Mouse (Mus musculus) heart, adult 9 months (tissue): ENCODE results near the gene Mmp28.

Source experiments
- DNase-seq, 2 experiments: peaks; one replicate each; pipeline ENCODE4 v3.0.0; 2022; ENCODE audit warnings: low spot score in 2 of 2

Mmp28 gene

DNA sequence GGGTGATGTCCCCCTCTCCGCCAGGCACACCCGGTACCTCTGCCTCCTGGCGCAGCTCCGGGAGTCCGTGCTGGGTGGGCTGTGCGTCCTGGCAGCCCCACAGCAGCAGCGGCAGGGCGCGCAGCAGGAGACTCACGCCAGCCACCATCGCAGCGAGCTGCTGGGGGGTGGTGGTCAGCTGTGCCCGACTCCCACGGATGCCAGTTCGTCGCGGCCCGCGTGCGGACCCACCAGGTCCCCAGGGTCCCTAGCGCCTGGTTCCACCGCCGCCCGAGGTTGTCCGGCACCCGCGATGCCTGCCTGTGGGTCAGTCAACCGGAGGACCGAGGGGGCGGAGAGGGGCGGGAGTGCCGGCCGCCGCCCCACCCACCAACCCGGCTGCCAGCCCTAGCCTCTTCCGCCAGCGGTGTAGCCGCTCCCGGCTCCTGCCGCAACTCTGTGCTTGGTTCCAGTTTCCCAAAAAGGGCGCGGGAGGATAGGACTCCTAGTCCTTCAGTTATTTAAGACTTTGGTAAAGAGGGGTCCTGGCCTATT is at the start of gene Mmp28:
TSS of gene Mmp28 (minus strand) at position 361 of the 534 bp plus-strand sequence.
- DNase-seq = peak; percentile 66 to 68

DNA sequence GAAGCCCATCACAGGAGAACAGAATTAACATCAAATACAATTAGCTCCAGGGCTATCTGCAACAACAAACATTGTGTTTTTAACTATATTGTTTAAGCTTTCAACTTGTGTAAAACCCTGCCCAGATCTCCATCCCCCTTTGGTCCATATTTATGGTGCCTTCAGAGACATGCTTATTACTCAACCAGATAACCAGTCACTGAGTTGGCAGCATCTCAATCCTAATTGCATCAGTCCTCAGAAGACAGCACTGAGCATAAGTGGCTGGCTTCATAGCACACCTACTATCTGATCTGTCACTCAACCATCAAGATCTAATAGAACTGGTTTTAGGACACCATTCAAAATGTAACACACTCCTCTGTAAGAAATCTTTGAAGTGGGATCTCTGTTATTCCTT is 46.6 kb upstream of the Mmp28 start:
- no peak for DNase-seq

DNA sequence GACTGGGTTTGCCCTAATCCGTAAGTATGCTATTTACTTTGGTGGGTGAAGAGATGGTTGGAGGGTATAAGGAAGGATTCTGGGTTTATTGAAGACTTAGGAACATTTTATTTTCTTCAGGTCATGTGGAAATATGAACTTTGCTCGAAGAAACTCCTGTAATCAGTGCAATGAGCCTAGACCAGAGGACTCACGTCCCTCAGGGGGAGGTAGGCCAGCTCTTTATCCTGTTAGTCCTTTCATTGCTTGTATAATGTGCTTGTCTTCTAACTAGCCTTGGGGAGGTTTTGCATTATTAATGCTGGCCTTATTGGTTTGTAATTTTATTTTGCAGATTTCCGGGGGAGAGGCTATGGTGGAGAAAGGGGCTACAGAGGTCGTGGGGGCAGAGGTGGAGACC is 41.4 kb upstream of the Mmp28 start:
- DNase-seq = no peak

DNA sequence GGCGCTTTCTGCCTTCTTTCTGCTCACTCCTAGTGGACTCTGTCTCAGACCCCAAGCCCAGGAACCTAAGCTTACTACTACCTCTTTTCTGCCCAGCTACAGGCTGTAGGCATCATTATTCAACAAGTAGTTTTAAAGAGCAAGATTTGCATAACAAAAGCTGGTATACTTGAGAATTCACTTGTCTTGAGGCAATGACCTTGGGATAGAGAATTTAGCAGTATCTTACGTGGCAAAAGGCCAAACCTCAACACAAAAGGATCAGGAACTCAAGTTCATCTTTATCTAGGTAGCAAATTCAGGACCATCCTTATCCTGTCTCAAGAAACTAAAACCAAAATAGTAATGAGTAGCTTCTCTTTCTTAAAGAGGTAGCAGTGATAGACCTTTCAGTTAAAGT is 32.7 kb upstream of the Mmp28 start:
- DNase-seq = no peak

DNA sequence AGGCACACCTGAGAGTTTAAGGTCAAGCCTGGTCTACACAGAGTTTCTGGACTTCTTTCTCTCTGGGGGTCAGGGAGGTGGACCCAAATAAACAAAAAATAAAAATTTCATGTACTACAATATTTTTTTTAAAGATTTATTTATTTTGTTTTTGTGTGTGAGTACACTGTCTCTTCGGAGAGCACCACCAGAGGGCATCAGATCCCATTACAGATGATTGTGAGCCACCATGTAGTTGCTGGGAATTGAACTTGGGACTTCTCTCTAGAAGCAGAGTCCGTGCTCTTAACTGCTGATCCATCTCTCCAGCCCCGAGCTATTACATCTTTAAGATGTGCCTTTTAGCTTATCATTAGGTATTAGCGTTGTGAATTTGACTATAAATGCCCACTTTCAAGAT is 28.6 kb upstream of the Mmp28 start:
- DNase-seq = no peak

DNA sequence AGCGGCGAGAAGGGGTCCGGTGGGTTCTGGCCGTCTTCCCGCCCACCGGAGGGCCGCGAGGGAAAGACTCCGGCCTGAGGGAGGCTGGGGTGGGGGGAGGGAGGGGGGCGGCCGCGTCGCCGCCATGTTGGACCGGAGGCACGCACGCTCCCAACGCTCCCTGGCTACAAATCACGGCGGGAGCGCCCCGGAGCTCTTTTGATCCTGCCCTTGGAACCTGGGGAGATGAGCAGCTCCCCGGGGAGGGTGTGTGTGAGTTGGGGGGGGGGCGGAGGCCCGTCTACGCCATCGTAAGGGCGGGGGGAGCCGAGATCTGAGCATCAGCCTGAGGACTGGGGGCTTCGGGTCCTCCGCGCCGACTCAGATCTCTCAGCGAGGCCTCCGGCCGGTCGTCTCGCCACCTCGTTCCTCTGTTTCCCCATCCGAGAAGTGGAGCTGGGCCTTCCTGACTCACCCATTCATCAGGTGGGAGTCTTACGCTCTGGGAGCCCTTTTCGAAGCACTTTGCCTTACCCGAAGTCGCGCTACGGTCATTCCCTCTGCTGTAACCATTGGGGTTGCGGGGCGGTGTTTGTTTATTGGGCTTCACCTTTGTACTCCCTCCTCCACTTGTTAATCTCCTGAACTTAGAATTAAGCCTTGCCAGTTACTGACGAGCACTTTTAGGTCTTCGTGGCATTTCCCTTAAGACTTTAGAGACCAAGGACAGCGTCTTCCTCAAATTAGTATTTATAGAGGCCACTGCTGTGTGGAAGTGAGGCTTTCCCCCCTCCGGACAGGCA is 10.6 kb upstream of the Mmp28 start:
- no peak for DNase-seq

DNA sequence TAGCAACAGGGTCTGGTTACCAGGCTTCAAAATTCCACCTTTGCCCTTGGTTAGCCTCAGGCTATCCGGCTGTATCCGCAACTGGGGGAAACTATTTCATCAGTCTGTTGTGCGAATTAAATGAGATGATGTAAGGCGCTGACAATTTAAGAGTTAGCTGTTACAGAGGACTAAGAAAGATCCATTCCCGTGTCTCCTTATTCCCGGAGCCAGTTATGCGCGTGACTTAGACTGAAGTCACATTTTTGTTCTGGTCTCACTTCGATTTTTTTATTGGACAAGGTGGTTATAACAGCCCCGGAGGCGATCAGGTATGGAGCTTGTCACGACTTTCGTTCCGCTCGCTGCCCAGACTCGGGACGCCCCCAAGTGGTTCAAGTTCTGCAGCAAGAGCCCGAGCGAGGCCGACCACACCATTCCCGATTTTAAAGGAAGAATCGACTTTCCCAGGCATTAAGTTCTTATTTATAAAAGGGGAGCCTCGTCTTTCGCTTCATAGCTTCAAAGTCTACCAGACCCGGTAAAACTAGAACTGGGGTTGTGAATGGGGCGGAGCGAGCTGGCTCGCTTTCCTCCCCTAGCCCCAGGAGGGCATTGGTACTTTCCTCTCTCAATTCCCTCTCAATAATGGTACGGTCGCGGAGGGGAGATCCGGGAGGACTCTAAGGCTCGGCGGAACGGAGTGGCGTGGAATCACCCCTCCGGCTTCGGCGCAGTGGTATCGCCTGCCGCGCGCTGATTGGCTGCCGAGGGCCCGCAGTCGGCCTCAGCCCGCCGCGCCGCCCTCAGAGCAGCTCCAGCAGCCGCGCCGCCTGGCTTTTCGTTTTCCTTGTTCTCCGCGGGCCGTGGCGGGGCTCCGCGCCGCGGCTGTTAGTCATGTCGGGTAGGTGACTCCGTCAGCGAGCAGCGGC is 9.7 kb upstream of the Mmp28 start, which contains the start of gene Taf15:
TSS of gene Taf15 (plus strand) at position 763 of the 911 bp plus-strand sequence.
- DNase-seq = peak; percentile 98 to 99

DNA sequence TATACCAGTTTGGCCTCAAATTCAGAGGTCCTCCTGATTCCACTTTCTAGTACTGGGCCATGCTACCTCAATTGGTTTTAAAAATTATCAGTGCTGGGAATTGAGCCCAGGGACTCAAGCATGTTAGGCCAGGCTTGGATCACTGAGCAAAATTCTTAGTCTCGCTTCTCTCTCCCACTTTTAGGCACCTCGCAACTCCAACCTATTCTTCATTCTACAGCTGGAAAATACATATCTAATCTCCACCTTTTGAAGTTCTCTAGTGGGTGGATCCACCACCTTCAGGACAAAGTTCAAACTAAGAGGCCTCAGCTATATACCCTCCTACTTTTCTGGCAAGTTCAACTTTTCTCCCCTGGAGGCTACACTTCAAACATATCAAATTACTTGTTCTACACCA is 8.9 kb upstream of the Mmp28 start:
- no peak for DNase-seq

DNA sequence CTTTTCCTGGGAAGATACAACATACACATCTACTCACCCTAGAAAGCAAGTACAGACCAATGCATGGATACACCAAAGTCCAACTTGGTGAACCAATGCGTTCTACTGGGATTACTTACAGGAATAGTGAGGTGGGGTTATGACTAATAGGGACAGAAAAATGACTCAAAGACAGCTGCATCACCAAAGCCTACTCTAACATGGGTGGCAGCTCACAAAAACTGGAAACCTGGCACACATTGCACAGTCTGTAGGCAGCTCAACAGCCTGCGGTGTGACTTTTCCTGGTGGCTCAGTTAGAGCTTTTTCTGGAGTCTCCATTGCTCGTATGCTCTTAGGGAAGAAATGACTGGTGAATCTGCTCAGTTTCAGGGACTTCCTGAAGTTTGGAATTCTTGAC is 5.9 kb upstream of the Mmp28 start:
- no peak for DNase-seq

DNA sequence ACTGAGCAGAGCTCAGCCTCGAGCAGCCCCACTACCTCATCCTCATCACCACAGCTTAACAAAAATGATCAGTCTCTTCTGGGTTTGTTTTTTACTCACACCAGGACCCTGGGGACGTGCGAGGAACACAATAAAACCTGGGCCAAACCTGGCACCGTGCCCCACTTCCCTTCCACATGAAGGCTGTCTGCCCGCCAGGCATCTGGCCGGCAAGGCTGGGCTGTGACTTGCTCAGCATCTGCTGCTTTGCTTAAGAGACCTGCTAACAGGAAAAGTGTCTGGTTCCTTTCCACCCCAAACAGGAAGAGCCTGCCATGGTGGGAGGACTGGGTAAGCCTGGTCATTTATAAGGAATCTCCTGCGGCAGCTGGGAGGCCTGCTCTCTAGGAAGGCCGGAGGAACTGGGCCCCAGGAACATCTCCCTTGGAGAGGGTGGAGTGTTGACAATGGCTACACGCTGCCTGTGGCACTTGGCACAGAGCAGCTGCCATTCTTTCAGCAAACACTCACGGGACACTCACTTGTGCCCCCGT is 4.3 kb upstream of the Mmp28 start:
- DNase-seq = peak; percentile 82 to 91

DNA sequence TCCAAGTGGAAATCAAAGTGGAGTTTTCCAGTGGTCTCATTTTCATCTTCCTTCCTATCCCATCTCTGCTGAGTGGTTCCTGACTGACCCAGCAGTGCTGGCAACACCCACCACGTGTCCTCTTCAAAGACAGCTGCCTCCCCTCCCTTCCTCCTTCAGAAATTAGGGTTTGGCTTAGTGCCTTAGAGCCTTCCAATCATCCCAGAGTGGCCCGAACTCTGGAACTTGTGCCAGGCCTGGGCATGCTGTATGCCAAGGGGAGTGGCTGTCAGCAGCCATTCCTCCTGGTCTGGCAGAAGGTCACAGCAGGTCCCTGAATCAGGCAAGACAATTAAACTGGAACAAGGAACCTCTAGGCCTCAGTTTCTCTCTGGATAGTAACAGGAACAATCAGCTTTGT is 3.1 kb upstream of the Mmp28 start:
- DNase-seq = peak; percentile 65 to 66

DNA sequence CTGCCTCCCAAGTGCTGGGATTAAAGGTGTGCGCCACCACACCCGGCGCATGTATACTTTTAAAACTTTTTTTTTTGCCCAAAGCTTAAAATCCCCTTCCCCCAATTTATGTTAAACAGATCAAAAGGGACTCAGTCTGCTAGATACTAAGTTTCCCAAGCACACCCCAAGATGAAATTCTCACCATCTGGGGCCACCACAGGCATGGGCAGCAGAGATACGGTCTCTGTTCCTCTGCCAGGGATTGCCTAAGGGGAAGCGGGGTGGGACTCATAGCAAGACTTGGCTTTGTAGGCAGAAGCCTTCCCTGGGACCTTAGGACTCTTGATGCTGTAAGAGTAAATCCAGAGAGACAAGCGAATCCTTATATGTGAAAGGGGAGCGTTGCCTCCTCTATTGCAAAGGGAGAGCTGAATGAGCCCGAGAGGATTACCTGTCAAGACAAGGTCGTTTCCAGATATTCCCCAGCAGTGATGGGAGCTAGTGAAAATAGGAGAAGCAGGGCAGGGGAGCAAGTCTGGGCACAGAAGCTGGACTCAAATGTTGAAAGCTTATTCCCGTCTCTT is 1.3 kb downstream of the Mmp28 start:
- DNase-seq = no peak

DNA sequence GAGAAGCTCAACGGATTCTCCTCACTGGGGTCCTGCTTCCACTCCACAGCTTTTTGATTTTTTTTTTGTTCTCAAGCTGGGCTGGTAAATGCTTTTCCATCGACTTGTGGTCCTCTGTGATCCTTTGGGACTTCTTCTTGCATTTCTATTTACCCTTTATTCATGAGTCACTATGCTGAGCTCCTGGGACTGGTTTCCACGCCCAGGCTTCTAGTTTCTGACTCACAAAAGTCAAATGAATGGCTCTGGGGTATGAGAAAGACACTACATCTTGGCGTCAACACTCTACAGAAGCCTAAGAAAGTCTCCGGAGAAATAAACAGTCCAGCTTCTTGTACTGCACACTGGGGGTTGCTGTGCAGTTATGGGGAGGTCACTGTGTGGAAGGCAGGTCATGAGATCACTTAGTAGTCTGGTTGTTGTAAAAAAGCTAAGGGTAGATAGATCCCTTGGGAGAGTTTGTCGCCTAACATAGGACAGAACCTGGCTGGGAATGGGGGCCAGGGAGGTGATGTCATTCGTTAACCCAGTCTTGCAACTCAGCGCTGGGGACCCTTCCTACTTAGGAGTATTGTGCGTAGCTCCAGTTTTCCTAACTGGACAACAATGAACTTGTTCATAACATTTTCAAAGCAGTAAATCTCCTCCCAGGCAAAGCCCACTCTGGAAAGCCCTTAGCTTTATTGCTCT is 4.8 kb downstream of the Mmp28 start:
- peak; percentile 56 to 63 for DNase-seq

DNA sequence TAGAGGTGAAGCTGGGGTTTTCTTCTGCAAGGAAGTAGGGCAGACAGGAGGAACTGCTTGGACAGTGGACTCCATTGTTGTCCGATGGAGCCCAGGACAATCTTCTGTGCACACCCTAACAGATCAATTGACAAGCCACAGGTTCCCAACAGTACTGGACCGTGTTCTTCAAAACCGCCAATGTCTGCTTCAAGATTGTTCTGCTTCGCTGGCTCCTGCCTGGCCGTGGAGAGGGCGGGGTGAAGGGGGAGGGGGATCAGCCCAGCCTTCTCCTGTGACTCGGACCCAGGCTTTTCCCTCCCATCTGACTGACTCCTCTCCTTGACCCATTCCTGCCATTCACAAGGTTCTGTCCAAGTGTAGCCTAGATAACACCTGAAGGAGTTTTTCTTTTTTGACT is 5.6 kb downstream of the Mmp28 start:
- no peak for DNase-seq

DNA sequence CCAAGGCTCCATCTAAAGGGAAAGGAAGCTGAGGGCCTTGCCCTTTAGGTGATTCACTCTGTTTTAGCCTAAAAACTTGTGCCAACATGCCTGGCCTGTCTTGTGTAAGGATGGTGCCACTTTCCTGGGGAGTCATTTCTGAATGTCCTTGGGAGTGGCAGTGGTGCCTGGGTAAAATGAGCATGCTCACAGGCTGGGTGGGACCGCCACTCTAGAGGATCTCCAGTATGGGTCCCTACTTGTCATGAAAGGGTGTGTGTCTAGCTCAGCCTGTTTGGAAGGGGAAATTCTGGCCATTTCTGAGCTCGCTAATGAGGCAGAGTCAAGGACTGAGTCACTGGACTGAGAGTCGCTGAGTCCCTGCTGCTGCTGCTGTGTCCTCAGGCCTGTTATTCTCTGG is 7.3 kb downstream of the Mmp28 start:
- no peak for DNase-seq

DNA sequence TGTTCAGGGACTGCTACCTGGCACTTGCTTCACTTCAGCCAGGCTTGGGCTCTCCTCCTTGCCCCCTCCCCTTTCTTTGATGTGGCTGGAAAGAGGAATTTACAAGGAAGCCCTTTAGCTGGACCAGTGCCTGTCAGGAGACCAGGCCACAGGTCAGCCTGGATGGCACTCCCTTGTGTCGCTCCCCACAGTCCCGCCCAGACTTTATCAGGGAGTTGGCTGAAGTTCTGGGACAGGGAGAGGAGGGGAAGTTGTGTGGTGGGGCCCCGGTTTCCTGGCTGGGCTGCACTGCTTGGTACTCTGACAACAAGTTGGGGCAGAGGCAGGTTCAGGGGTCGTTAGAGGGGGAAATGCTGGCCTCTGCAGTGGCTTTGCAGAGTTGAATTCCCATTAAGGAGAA is 8.3 kb downstream of the Mmp28 start:
- peak; percentile 38 to 52 for DNase-seq

DNA sequence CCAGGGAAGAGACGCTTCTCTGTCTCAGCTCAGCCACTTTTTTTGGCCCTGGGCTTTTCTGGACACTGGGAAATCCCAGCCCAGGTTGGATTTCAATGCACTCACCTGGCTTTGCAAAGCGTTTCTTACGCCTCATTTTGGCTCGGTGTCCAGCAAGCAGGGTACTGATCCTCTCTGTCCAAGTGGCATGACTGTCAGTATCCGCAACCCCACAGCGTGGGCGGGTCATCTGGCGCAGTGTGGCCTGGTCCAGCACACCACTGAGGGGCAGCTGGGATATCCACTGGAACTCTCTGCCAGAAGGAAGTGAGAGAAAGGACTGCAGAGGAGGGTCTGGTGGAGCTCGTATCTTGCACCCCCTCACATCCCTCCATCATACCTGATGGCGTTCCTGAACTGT is 11.6 kb downstream of the Mmp28 start:
- no peak for DNase-seq

DNA sequence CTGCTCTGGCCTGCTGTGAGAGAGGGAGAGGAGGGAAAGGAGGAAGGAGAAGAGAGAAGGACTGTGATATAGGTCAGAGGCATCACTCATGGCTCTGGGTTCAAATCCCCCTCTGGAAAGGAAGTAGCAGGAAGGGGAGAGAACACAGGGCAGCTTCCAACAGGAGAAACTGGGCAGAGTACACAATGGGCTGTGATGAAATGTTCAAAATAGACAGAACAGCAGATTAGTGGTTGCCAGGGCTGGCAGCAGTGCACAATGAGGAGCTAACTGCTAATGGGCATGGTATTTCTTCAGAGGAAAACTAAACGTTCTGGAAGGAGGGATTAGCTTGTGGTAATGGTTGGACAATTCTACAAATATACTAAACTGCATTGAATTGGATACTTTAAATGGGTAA is 12.3 kb downstream of the Mmp28 start:
- no peak for DNase-seq

DNA sequence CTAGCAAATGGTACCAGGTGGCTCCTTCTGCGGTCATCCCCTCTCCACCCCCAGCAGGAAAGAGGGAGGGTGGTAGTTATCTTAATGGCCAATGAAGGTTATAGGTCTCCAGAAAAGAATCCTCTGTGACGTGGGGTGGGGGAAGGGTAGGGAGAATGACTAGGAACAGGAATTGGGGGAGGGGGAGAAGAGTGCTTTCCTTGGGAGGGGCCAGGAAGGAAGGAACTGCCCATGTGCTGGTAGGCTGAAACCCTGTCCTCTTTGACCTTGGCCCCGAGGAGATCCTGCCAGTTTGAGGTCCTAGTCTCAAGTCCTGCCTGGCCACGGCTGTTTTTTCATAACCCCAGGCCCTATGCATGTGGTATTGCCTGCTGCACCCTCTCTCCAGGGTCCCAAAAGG is 13.6 kb downstream of the Mmp28 start:
- DNase-seq = no peak

DNA sequence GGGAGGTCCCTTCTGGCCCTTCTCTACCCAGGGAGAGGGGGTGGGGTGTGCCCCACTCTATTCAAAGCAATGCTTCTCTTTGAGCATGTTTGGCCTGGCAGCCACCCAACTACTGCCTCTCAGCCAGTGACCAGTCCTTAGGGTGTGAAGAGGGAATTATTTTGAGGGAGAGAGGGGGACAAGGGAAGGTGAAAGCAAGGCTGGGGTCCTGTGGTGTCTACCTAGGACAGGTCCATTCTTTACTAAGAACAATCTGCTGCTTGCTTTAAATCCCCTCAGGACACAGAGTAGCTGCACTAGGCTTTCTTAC is 14.0 kb downstream of the Mmp28 start:
- peak in 1 of 2 experiments; percentile 35 for DNase-seq
